Mouse (Mus musculus) neural tube, embryonic 12.5 days (tissue): Measurements from ENCODE around the gene Pgpep1l. TPM values are rescaled to one million over a fixed set of nuclear protein-coding genes. Genes with fewer than 3 reads are reported as not detected.

Experiments
- ATAC-seq: fragments of 200-750 bp; cut with Nextera tagmentation; 2 replicates; pipeline ENCODE4 v1.8.0; 2017; ENCODE audit warnings: low read depth, mild to moderate bottlenecking, moderate TSS enrichment, moderate library complexity; ENCODE audit not compliant: low FRiP score
- H3K27ac ChIP-seq: fragments of 300-500 bp; sonication (generic); 2 replicates; pipeline ENCODE4 v1.5.1; 2016
- H3K27me3 ChIP-seq: fragments of 300-500 bp; sonication (generic); replicated peaks from 2 replicates; pipeline ENCODE4 v1.6.1; 2016; ENCODE audit warnings: mild to moderate bottlenecking
- H3K36me3 ChIP-seq: fragments of 300-500 bp; sonication (generic); 2 replicates; pipeline ENCODE4 v1.6.1; 2016; ENCODE audit warnings: mild to moderate bottlenecking
- H3K4me1 ChIP-seq: fragments of 300-500 bp; sonication (generic); 2 replicates; pipeline ENCODE4 v1.6.1; 2016
- H3K4me2 ChIP-seq: fragments of 300-500 bp; sonication (generic); replicated peaks from 2 replicates; pipeline ENCODE4 v1.6.1; 2016; ENCODE audit warnings: mild to moderate bottlenecking
- H3K4me3 ChIP-seq: fragments of 300-500 bp; sonication (generic); 2 replicates; pipeline ENCODE4 v1.5.1; 2016
- H3K9ac ChIP-seq: fragments of 300-500 bp; sonication (generic); 2 replicates; pipeline ENCODE4 v1.6.1; 2016; ENCODE audit warnings: mild to moderate bottlenecking
- H3K9me3 ChIP-seq: fragments of 300-500 bp; sonication (generic); 2 replicates; pipeline ENCODE4 v1.6.1; 2016; ENCODE audit warnings: mild to moderate bottlenecking
- WGBS: fragments of 180-500 bp; shearing (Covaris S2); methylation state at CpG from one replicate; pipeline ENCODE4 v1.1.7; 2016; 5-methylcytosine and 5-hydroxymethylcytosine counted together
- polyA plus RNA-seq: library from polyadenylated mRNA; unstranded; fragments of >200 nt; fragmentation: Nextera tagmentation; extraction: Ambion mirVana; gene quantifications from 2 replicates; pipeline ENCODE4 v1.2.1, GENCODE M21; 2016

Gene Pgpep1l
- polyA plus RNA-seq, 1 experiment from 2014 or later = not detected

GRCm38 (mm10) chr7:68189211-68189610 is 74.8 kb downstream of the Pgpep1l start:
- H3K9ac ChIP-seq = no peak overlapping the region
- H3K4me3 ChIP-seq = no peak overlapping the region
- H3K4me2 ChIP-seq = no peak overlapping the region
- peaks cover 82% of the 10 kb centered on the region for H3K36me3 ChIP-seq
- no peak overlapping the region for H3K27ac ChIP-seq
- H3K4me1 ChIP-seq = no peaks in the 10 kb centered on the region
- no peaks in the 10 kb centered on the region for H3K9me3 ChIP-seq
- WGBS = 89% methylated on average over 6 of the region's 6 CpGs
- no peak for ATAC-seq
- H3K27me3 ChIP-seq = no peaks in the 10 kb centered on the region

Other genes with a start within 250 kb of the Pgpep1l start
- gene Fam169b, start 9.6 kb upstream of the Pgpep1l start, polyA plus RNA-seq = 0.33 and 0.36 TPM in 2 replicates